Mouse (Mus musculus) spleen, adult 10 weeks (tissue): ENCODE data around the gene Foxb1. TPM values are rescaled to one million over a fixed set of nuclear protein-coding genes. Genes with fewer than 3 reads are reported as not detected.

Experiments used
- polyA plus RNA-seq: library from polyadenylated mRNA; stranded (reverse); fragments of 350-450 nt; fragmentation: Illumina TruSeq; extraction: RNeasy Lipid Tissue Mini Kit (QIAGEN cat#74804); gene quantifications from one replicate; pipeline ENCODE4 v1.2.3, GENCODE M21; 2015; ENCODE audit warnings: low replicate concordance; ENCODE audit not compliant: insufficient read depth

Foxb1 gene
- polyA plus RNA-seq = not detected

DNA sequence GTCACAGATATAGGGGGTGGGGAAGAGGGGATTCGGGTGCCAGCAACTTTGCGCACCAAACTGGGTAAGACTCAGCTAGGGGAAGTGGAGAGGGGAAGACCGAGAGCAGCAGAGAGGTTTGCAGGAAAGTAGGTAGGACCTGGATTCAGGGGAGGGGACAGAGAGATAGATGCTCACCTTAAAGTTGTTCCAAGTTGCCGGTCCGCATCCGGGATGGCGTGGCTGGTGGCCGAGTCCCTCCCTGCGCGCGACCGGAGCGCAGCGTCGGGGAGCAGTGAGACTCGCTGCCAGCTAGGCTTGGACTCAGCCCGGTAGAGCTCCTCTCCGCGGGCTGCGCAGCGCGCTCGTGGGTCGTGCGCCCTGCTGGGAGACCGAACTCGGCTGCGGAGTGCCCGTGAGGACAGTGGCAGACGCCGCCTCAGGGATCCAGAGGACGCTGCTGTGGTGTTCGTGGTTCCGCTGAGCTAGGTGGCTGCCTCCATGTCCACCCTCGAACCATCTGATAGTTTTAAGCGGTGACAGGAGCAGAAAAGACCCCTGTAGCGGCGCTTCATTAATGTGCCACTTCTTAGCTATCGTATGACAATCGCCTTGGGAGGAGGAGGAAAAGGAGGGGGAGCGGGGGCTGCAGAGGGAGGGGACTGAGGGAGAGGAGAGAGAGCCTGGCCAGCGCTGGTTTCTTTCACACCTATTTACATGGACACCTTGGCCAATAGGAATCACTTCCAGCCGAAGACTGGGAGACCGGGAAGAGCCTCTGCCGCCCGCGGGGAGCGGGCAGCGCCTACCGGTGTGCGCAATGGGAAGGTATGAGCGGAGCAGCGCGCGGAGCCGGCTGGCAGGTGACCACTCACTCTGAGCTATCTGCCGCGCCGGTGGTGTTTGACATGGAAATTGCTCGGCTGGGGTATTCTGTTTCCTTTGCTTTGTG lies at the start of gene Foxb1:
Gene Foxb1 (minus strand): TSS at position 570 of the 931 bp plus-strand sequence.

Other genes with a start within 250 kb of the Foxb1 start
- 171 TPM for gene Bnip2, start 228.5 kb upstream of the Foxb1 start, polyA plus RNA-seq